Mouse (Mus musculus): ENCODE measurements around the gene Slc35e3.

GRCm38 (mm10) chr10:117782056-117782455 lies 35.9 kb upstream of the Slc35e3 start:
- TF ChIP-seq CTCF (IDR thresholded peaks at IDR 0.05; ENCODE audit: borderline replicate concordance, extremely low read depth, insufficient read depth, insufficient read length) (no peak), POLR2A (IDR thresholded peaks at IDR 0.05; ENCODE audit: borderline replicate concordance, extremely low read depth, insufficient read depth, insufficient read length, poor library complexity, severe bottlenecking) (no peak)

Measured in brain, embryonic 14.5 days (tissue).